22 mouse cellular contexts compared by ENCODE assay signal in genomic region chr6:91349620-91350019, GRCm38 (mm10).
DNase-seq lines count a peak whose midpoint lies in the region; ATAC-seq and TF ChIP-seq lines count a peak whose summit lies in the region.
"Had no signal": no experiment of that assay in that cellular context is flagged by ENCODE, and none has a peak within 500 bp of the region (broad histone marks: within the 10 kb centered on the region; RNA-seq: fewer than 3 reads in every experiment).

No protein-coding gene starts in this region.

- H3K4me3 ChIP-seq in hindbrain, embryonic 16.5 days (ENCODE audit: low read length): no peak overlapping the region
- no peak overlapping the region for H3K4me3 ChIP-seq in hindbrain, embryonic 13.5 days
- H3K4me3 ChIP-seq in neural tube, embryonic 11.5 days (ENCODE audit: low read depth, low read length): no peak overlapping the region
- no peak overlapping the region for H3K4me3 ChIP-seq in neural tube, embryonic 15.5 days (replicated peaks)
- H3K4me3 ChIP-seq in forebrain, postnatal 0 days (ENCODE audit: low read depth, low read length): no peak overlapping the region
- H3K4me3 ChIP-seq: heart, embryonic 13.5 days; liver, embryonic 15.5 days had no signal

- no peak for TF ChIP-seq CTCF in forebrain, postnatal 0 days (IDR thresholded peaks at IDR 0.05; ENCODE audit: low read depth)

- H3K27ac ChIP-seq in hindbrain, embryonic 16.5 days (ENCODE audit: low read depth, low read length): no peak overlapping the region
- H3K27ac ChIP-seq in hindbrain, embryonic 13.5 days: no peak overlapping the region
- no peak overlapping the region for H3K27ac ChIP-seq in neural tube, embryonic 11.5 days (ENCODE audit: low read depth, low read length)
- H3K27ac ChIP-seq in neural tube, embryonic 15.5 days (replicated peaks): no peak overlapping the region
- 0 out of 2 replicates have a peak overlapping the region, but pooled peaks have one; percentile 9 for H3K27ac ChIP-seq in forebrain, postnatal 0 days (ENCODE audit: low read depth, low read length)
- H3K27ac ChIP-seq: heart, embryonic 13.5 days; kidney, postnatal 0 days; liver, embryonic 15.5 days had no signal

- H3K27me3 ChIP-seq in hindbrain, embryonic 16.5 days (replicated peaks; ENCODE audit: control insufficient read depth, insufficient read depth, low read length): no peaks in the 10 kb centered on the region
- peaks cover 4% of the 10 kb centered on the region; the same call in 1 of the 2 replicates for H3K27me3 ChIP-seq in hindbrain, embryonic 13.5 days
- H3K27me3 ChIP-seq in neural tube, embryonic 11.5 days (ENCODE audit: control insufficient read depth, insufficient read depth, low read length): no peaks in the 10 kb centered on the region
- H3K27me3 ChIP-seq in neural tube, embryonic 15.5 days (replicated peaks): no peaks in the 10 kb centered on the region
- H3K27me3 ChIP-seq in forebrain, postnatal 0 days (ENCODE audit: insufficient read depth, low read length): no peaks in the 10 kb centered on the region

- no peaks in the 10 kb centered on the region for H3K9me3 ChIP-seq in hindbrain, embryonic 16.5 days (ENCODE audit: control insufficient read depth, low read length)
- no peaks in the 10 kb centered on the region for H3K9me3 ChIP-seq in hindbrain, embryonic 13.5 days
- no peaks in the 10 kb centered on the region for H3K9me3 ChIP-seq in neural tube, embryonic 11.5 days (ENCODE audit: control insufficient read depth, low read length)
- no peaks in the 10 kb centered on the region for H3K9me3 ChIP-seq in neural tube, embryonic 15.5 days (replicated peaks)
- no peaks in the 10 kb centered on the region for H3K9me3 ChIP-seq in forebrain, postnatal 0 days (ENCODE audit: low read length)
- H3K9me3 ChIP-seq: G1E; heart, embryonic 13.5 days; liver, embryonic 15.5 days had no signal

- H3K4me1 ChIP-seq in hindbrain, embryonic 16.5 days (ENCODE audit: control insufficient read depth, insufficient read depth, low read depth, low read length): peaks cover 22% of the 10 kb centered on the region
- H3K4me1 ChIP-seq in hindbrain, embryonic 13.5 days (replicated peaks): peaks cover 51% of the 10 kb centered on the region
- H3K4me1 ChIP-seq in neural tube, embryonic 11.5 days (ENCODE audit: control insufficient read depth, insufficient read depth, low read length): peaks cover 40% of the 10 kb centered on the region
- H3K4me1 ChIP-seq in neural tube, embryonic 15.5 days: peaks cover 31% of the 10 kb centered on the region
- peaks cover 24% of the 10 kb centered on the region for H3K4me1 ChIP-seq in forebrain, postnatal 0 days (ENCODE audit: insufficient read depth)
- H3K4me1 ChIP-seq: heart, embryonic 13.5 days; liver, embryonic 15.5 days had no signal

- no peaks in the 10 kb centered on the region for H3K36me3 ChIP-seq in hindbrain, embryonic 16.5 days (ENCODE audit: control insufficient read depth, insufficient read depth, low read length)
- H3K36me3 ChIP-seq in hindbrain, embryonic 13.5 days: no peaks in the 10 kb centered on the region
- H3K36me3 ChIP-seq in neural tube, embryonic 11.5 days (ENCODE audit: control insufficient read depth, insufficient read depth, low read length): no peaks in the 10 kb centered on the region
- no peaks in the 10 kb centered on the region for H3K36me3 ChIP-seq in neural tube, embryonic 15.5 days
- H3K36me3 ChIP-seq in forebrain, postnatal 0 days (ENCODE audit: insufficient read depth): no peaks in the 10 kb centered on the region
- H3K36me3 ChIP-seq: G1E; heart, embryonic 13.5 days; liver, embryonic 15.5 days had no signal

- no peak for ATAC-seq in hindbrain, embryonic 16.5 days
- ATAC-seq in hindbrain, embryonic 13.5 days (ENCODE audit: low FRiP score): no peak
- ATAC-seq in neural tube, embryonic 11.5 days (ENCODE audit: insufficient read depth, low FRiP score, low TSS enrichment): no peak
- ATAC-seq in neural tube, embryonic 15.5 days (ENCODE audit: low FRiP score): no peak
- no peak for ATAC-seq in forebrain, postnatal 0 days
- ATAC-seq: intestine, embryonic 16.5 days had no signal

- 42% methylated on average over 9 of the region's 9 CpGs for WGBS in hindbrain, embryonic 16.5 days
- WGBS in hindbrain, embryonic 13.5 days: 43% methylated on average over 9 of the region's 9 CpGs
- 55% methylated on average over 9 of the region's 9 CpGs for WGBS in neural tube, embryonic 11.5 days
- 43% methylated on average over 9 of the region's 9 CpGs for WGBS in neural tube, embryonic 15.5 days
- 41% methylated on average over 9 of the region's 9 CpGs for WGBS in forebrain, postnatal 0 days

- H3K9ac ChIP-seq in hindbrain, embryonic 16.5 days (ENCODE audit: low read depth, low read length): peak overlapping the region; percentile 8; the same call in 1 of the 2 replicates
- H3K9ac ChIP-seq in hindbrain, embryonic 13.5 days: no peak overlapping the region
- H3K9ac ChIP-seq in neural tube, embryonic 11.5 days (ENCODE audit: low read length): peak overlapping the region; percentile 14; the same call in 1 of the 2 replicates
- H3K9ac ChIP-seq in neural tube, embryonic 15.5 days (replicated peaks): no peak overlapping the region
- H3K9ac ChIP-seq in forebrain, postnatal 0 days: no peak overlapping the region
- H3K9ac ChIP-seq: heart, embryonic 13.5 days; liver, embryonic 15.5 days; lung, embryonic 14.5 days had no signal

- DNase-seq in cerebellum, adult 9-10 months: peak; percentile 47
- no peak for DNase-seq in cerebellum, postnatal 4 days (ENCODE audit: low spot score in 2 of 2)
- no peak for DNase-seq in neural tube, embryonic 11.5 days (ENCODE audit: low spot score)
- no peak for DNase-seq in forebrain, postnatal 0 days
- DNase-seq in retina, postnatal 1 day: no peak
- DNase-seq: adrenal gland, adult 8-10 months; heart, postnatal 10 days; kidney, adult 8-10 months; kidney, postnatal 4 days; layer of hippocampus, postnatal 36 days; lung, embryonic 14.5 days; lung, postnatal 14 days; thymus, adult 2 months; thymus, postnatal 36 days had no signal

- H3K4me2 ChIP-seq in hindbrain, embryonic 16.5 days (ENCODE audit: low read length): no peak overlapping the region
- no peak overlapping the region for H3K4me2 ChIP-seq in hindbrain, embryonic 13.5 days
- no peak overlapping the region for H3K4me2 ChIP-seq in neural tube, embryonic 11.5 days (ENCODE audit: low read depth)
- H3K4me2 ChIP-seq in neural tube, embryonic 15.5 days: no peak overlapping the region
- no peak overlapping the region for H3K4me2 ChIP-seq in forebrain, postnatal 0 days (ENCODE audit: low read depth)
- H3K4me2 ChIP-seq: heart, embryonic 13.5 days; liver, embryonic 15.5 days; lung, embryonic 14.5 days had no signal

Comparison
In these comparisons a context has a peak if more than half of its experiments do, and no peak if none do; other contexts are left out.
1. H3K9ac ChIP-seq: peak in hindbrain, embryonic 16.5 days (single experiment) and neural tube, embryonic 11.5 days (single experiment); none in hindbrain, embryonic 13.5 days (single experiment), neural tube, embryonic 15.5 days (single experiment) and forebrain, postnatal 0 days (single experiment).